Mouse (Mus musculus) heart, embryonic 14.5 days (tissue): ENCODE results near the gene Adamtsl1. TPM values are rescaled to one million over a fixed set of nuclear protein-coding genes. Genes with fewer than 3 reads are reported as not detected.

Experiments
- ATAC-seq: fragments of 200-750 bp; cut with Nextera tagmentation; 2 replicates; pipeline ENCODE4 v1.8.0; 2017; ENCODE audit warnings: low read depth, moderate TSS enrichment; ENCODE audit not compliant: insufficient number of reproducible peaks, insufficient read depth, low FRiP score
- H3K27ac ChIP-seq, 2 experiments: fragments of 200-500 bp in 1 of 2; fragments of 300-500 bp in 1 of 2; sonication (generic) in 1 of 2; replicated peaks in 1 of 2; 2 replicates each; pipeline ENCODE4 v1.5.1; 2012 to 2014; ENCODE audit warnings: low read depth in 2 of 2, low read length in 2 of 2, control low read depth in 1 of 2, mild to moderate bottlenecking in 1 of 2, mixed read lengths in 1 of 2; ENCODE audit not compliant: control insufficient read depth in 1 of 2, insufficient read depth in 1 of 2
- H3K27me3 ChIP-seq: fragments of 300-500 bp; sonication (generic); 2 replicates; pipeline ENCODE4 v1.6.1; 2014; ENCODE audit warnings: mild to moderate bottlenecking, low read length, control low read depth; ENCODE audit not compliant: control insufficient read depth, insufficient read depth
- H3K36me3 ChIP-seq: fragments of 300-500 bp; sonication (generic); 2 replicates; pipeline ENCODE4 v1.6.1; 2014; ENCODE audit warnings: mild to moderate bottlenecking, control low read depth, low read length, mixed read lengths; ENCODE audit not compliant: control insufficient read depth, insufficient read depth
- H3K4me1 ChIP-seq, 2 experiments: fragments of 200-500 bp in 1 of 2; fragments of 300-500 bp in 1 of 2; sonication (generic) in 1 of 2; 2 replicates each; pipeline ENCODE4 v1.6.1; 2012 to 2014; ENCODE audit warnings: low read length in 2 of 2, control low read depth in 1 of 2, mixed read lengths in 1 of 2; ENCODE audit not compliant: control insufficient read depth in 2 of 2, insufficient read depth in 2 of 2
- H3K4me2 ChIP-seq: fragments of 300-500 bp; sonication (generic); 2 replicates; pipeline ENCODE4 v1.6.1; 2014; ENCODE audit warnings: mild to moderate bottlenecking, low read length
- H3K4me3 ChIP-seq, 2 experiments: fragments of 200-500 bp in 1 of 2; fragments of 300-500 bp in 1 of 2; sonication (generic) in 1 of 2; 2 replicates each; pipeline ENCODE4 v1.5.1; 2012 to 2014; ENCODE audit warnings: low read length in 2 of 2, mild to moderate bottlenecking in 2 of 2, control low read depth in 1 of 2, low read depth in 1 of 2, moderate library complexity in 1 of 2; ENCODE audit not compliant: control insufficient read depth in 1 of 2, insufficient read depth in 1 of 2
- H3K9ac ChIP-seq: fragments of 300-500 bp; sonication (generic); 2 replicates; pipeline ENCODE4 v1.6.1; 2014; ENCODE audit warnings: mild to moderate bottlenecking, low read length
- H3K9me3 ChIP-seq: fragments of 300-500 bp; sonication (generic); 2 replicates; pipeline ENCODE4 v1.6.1; 2016; ENCODE audit warnings: low read length, control low read depth; ENCODE audit not compliant: control insufficient read depth
- WGBS: fragments of 180-500 bp; shearing (Covaris S2); extraction: QIAGEN DNeasy Blood & Tissue Kit; methylation state at CpG from one replicate; pipeline ENCODE4 v1.1.7; 2014; 5-methylcytosine and 5-hydroxymethylcytosine counted together
- polyA plus RNA-seq: library from polyadenylated mRNA; unstranded; fragments of >200 nt; fragmentation: Nextera tagmentation; extraction: Ambion mirVana; gene quantifications from 2 replicates; pipeline ENCODE4 v1.2.1, GENCODE M21; 2014

The Adamtsl1 gene
- polyA plus RNA-seq, 1 experiment from 2014 or later, result 16.2 TPM

- ATAC-seq, result no peak
- WGBS, result 84% methylated on average over 6 of the region's 6 CpGs
Observed at GRCm38 (mm10) chr4:86385121-86385520, 871.1 kb downstream of the Adamtsl1 start.

GRCm38 (mm10) chr4:86388430-86388829 lies 874.5 kb downstream of the Adamtsl1 start:
- no peaks in the 10 kb centered on the region for H3K27me3 ChIP-seq
- H3K4me1 ChIP-seq, result peaks cover 5 to 6% of the 10 kb centered on the region in 2 experiments
- H3K4me3 ChIP-seq, result no peak overlapping the region
- H3K9ac ChIP-seq, result no peak overlapping the region
- H3K36me3 ChIP-seq, result no peaks in the 10 kb centered on the region
- H3K4me2 ChIP-seq, result no peak overlapping the region
- H3K9me3 ChIP-seq, result no peaks in the 10 kb centered on the region
- no peak for ATAC-seq
- no peak overlapping the region for H3K27ac ChIP-seq
- WGBS, result 84% methylated on average over 5 of the region's 5 CpGs

More at GRCm38 (mm10) chr4:86385121-86385520, 871.1 kb downstream of the Adamtsl1 start:
- Histone ChIP-seq H3K27ac (no peak overlapping the region), H3K9ac (no peak overlapping the region), H3K36me3 (no peaks in the 10 kb centered on the region), H3K4me2 (no peak overlapping the region), H3K4me1 (peaks cover 6 to 7% of the 10 kb centered on the region in 2 experiments), H3K27me3 (no peaks in the 10 kb centered on the region), H3K4me3 (no peak overlapping the region), H3K9me3 (no peaks in the 10 kb centered on the region)

GRCm38 (mm10) chr4:86391176-86391575 lies 877.2 kb downstream of the Adamtsl1 start:
- ATAC-seq, result peak; percentile 86
- WGBS, result 14% methylated on average over 3 of the region's 3 CpGs
- no peak overlapping the region for H3K4me3 ChIP-seq
- 0 out of 2 replicates have a peak overlapping the region, but pooled peaks have one; percentile 14 for H3K4me2 ChIP-seq
- H3K27me3 ChIP-seq, result no peaks in the 10 kb centered on the region
- H3K27ac ChIP-seq, result peak overlapping the region; percentile 87 to 97
- H3K4me1 ChIP-seq, result peaks cover 15 to 16% of the 10 kb centered on the region in 2 experiments
- H3K9me3 ChIP-seq, result no peaks in the 10 kb centered on the region
- H3K9ac ChIP-seq, result no peak overlapping the region
- no peaks in the 10 kb centered on the region for H3K36me3 ChIP-seq

GRCm38 (mm10) chr4:86395636-86396035 lies 881.7 kb downstream of the Adamtsl1 start:
- Histone ChIP-seq H3K9ac (no peak overlapping the region; the same call in 1 of the 2 replicates), H3K27me3 (no peaks in the 10 kb centered on the region), H3K36me3 (no peaks in the 10 kb centered on the region), H3K4me3 (no peak overlapping the region), H3K4me2 (no peak overlapping the region), H3K9me3 (no peaks in the 10 kb centered on the region), H3K4me1 (peaks cover 25 to 33% of the 10 kb centered on the region in 2 experiments), H3K27ac (peak overlapping the region; percentile 62 to 64; a peak in 3 of 4 replicates)
- WGBS, result 67% methylated on average over 6 of the region's 6 CpGs
- no peak for ATAC-seq

- H3K4me1 ChIP-seq, result peaks cover 22 to 35% of the 10 kb centered on the region in 2 experiments
- H3K27me3 ChIP-seq, result no peaks in the 10 kb centered on the region
- no peak overlapping the region for H3K4me3 ChIP-seq
- 76% methylated on average over 7 of the region's 7 CpGs for WGBS
- H3K27ac ChIP-seq, result no peak overlapping the region
- no peak for ATAC-seq
- no peaks in the 10 kb centered on the region for H3K9me3 ChIP-seq
- no peak overlapping the region for H3K4me2 ChIP-seq
- no peaks in the 10 kb centered on the region for H3K36me3 ChIP-seq
- H3K9ac ChIP-seq, result no peak overlapping the region
Observed at GRCm38 (mm10) chr4:86396672-86397288, 882.8 kb downstream of the Adamtsl1 start.

- H3K4me2 ChIP-seq, result no peak overlapping the region
- H3K4me1 ChIP-seq, result peaks cover 22 to 35% of the 10 kb centered on the region in 2 experiments
- H3K27ac ChIP-seq, result peak overlapping the region in 1 of 2 experiments; percentile 36; a peak in 2 of 4 replicates
- peak overlapping the region; percentile 9; the same call in 1 of the 2 replicates for H3K9ac ChIP-seq
- 47% methylated on average over 2 of the region's 2 CpGs for WGBS
- no peak for ATAC-seq
- H3K9me3 ChIP-seq, result no peaks in the 10 kb centered on the region
- H3K36me3 ChIP-seq, result no peaks in the 10 kb centered on the region
- no peaks in the 10 kb centered on the region for H3K27me3 ChIP-seq
- H3K4me3 ChIP-seq, result no peak overlapping the region
Observed at GRCm38 (mm10) chr4:86397470-86397869, 883.5 kb downstream of the Adamtsl1 start.

GRCm38 (mm10) chr4:86401116-86401515 lies 887.1 kb downstream of the Adamtsl1 start:
- no peak for ATAC-seq
- Histone ChIP-seq H3K27ac (no peak overlapping the region; a peak in 1 of 4 replicates), H3K27me3 (no peaks in the 10 kb centered on the region), H3K4me1 (peaks cover 13 to 33% of the 10 kb centered on the region in 2 experiments), H3K4me3 (no peak overlapping the region), H3K36me3 (no peaks in the 10 kb centered on the region), H3K9me3 (no peaks in the 10 kb centered on the region), H3K4me2 (no peak overlapping the region), H3K9ac (no peak overlapping the region)
- WGBS, result 23% methylated on average over 3 of the region's 3 CpGs
